Mouse (Mus musculus): ENCODE measurements around the gene Smyd3.

The Smyd3 gene

GRCm38 (mm10) chr1:179467970-179468369 is 49.9 kb downstream of the Smyd3 start:
- ATAC-seq (ENCODE audit: insufficient number of reproducible peaks, low FRiP score, low TSS enrichment) = no peak

DNA sequence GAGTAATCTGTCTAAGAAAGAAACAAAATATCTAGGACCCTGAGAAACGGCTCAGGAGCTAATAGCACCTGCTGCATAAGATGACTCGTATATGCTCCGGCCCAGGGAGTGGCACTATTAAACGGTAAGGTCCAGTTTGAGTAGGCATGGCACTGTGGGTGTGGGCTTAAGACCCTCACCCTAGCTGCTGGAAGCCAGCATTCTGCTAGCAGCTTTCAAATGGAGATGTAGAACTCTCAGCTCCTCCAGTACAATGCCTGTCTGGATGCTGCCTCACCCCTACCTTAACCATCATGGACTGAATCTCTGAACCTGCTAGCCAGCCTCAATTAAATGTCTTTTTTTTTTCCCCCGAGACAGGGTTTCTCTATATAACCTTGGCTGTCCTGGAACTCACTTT is 55.5 kb downstream of the Smyd3 start:
- no peak for ATAC-seq (ENCODE audit: insufficient number of reproducible peaks, low FRiP score, low TSS enrichment)

DNA sequence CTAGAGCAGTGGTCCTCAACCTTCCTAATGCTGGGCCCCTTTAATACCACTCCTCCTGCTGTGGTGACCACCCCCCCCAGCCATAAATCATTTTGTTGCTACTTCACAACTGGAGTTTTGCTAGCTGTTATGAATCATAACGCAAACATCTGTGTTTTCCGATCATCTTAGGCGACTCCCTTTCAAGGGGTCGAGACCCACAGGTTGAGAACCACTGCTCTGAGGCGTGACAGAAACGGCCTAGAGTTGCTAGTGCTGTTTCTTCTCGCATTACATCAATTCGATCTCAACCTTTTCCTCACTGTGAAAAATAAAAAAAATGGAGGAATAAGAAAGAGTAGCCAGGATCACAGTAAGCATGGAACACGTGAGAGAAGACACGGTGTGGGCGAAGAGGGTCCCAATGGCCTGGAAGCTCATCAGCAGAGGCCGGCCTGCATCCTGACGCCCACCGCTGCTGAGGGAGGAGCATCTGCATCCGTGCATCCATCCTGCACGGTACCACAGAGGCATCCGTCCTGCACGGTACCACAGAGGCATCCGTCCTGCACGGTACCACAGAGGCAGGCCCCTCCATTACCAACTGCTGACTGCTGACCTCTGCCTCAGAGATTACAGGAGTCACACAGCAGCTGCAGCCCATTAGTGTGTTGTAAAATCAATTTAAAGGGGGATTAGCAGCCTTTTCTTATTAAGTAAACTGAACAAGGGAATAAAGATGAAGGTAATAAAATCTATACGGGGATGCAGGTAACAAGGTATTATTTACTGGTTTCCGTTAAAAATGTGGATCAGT is 56.6 kb downstream of the Smyd3 start:
- ATAC-seq (ENCODE audit: insufficient number of reproducible peaks, low FRiP score, low TSS enrichment) = no peak

DNA sequence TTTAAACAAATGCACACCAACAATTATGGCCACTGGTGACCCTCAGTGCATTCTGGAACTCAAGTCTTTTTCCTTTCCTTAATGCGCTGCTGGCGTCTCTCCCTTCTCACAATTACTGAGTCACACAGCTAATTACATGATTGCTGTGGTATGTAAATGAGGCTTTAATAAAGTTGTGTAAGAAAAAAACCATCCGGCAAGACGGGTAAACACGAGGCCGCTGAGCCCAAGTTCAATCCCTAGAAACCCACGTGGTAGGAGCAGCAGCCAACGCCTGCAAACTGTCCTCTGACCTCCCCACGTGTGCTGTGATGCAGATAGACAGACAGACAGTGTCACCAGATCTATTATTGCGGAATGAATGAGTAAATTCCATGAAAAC is 58.9 kb downstream of the Smyd3 start:
- ATAC-seq (ENCODE audit: insufficient number of reproducible peaks, low FRiP score, low TSS enrichment) = no peak

DNA sequence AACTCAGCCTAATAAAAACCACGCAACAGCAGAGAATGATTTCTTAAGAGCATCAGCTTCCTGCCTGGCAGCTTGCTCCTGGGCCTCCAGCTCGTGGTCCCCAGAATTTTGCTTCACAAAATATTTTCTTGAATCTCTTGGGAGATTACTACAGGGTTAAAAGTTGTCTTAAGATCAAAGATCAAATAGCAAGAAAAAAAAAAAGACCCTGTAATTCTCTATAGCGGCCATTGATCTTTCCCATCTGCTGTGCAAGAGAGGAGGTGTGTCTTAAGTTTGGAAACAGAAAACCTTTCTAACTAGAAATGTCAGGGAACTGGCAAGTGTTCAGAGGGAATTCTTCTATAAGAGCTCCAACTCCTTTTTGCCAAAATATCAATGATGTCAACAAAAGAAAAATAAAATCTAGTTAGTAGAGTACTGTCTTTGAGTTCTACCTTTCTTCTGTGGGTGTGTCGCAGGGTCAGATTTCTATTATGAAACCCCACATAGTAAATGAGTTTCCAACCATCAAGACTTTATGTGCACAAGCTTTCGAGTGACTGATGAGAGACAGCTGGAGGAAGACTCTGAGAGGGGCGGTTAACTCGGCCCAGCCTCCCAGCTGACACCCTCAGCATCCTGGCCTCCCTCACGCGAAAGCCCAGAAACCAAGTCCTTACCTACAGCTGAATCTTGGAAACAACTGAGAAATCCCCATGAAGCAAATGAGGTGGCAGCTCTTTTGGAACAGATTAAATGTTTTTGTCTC is 59.4 kb downstream of the Smyd3 start:
- ATAC-seq (ENCODE audit: insufficient number of reproducible peaks, low FRiP score, low TSS enrichment) = no peak

DNA sequence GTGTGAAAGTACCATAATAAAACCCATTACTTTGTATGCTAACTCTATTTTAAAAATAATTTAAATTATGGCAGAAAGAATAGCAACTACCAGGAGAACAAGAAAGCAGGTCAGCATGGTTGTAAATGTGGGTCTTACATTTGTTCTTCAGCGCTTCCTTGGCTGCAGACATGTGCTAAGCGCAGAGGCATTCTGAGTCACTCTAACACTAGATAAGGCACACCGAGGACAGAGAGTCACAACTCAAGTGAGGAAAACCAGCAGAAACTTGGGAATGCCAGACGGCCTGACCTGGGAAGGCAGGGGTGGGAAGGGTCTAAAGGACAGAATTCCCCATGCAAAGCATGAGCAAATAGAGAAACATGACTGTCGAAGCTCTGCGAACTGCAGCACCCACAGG is 63.2 kb downstream of the Smyd3 start:
- no peak for ATAC-seq (ENCODE audit: insufficient number of reproducible peaks, low FRiP score, low TSS enrichment)

- no peak for ATAC-seq (ENCODE audit: insufficient number of reproducible peaks, low FRiP score, low TSS enrichment)
Observed at GRCm38 (mm10) chr1:179451211-179451610, 66.6 kb downstream of the Smyd3 start.

DNA sequence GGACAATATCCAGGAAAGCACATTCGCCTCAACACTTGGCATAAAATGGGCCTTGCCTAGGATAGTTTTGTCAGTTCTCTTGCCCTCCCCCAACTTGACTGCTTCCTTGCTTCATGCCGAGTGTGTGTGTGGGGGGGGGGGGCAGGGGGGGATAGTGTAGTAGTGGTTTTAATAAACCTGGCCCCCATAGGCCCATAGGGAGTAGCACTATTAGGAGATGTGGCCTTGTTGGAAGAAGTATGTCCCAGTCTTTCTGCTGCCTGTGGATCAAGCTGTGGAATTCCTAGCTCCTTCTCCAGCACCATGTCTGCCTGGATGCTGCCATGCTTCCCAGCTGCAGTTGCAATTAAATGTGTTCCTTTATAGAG is 71.0 kb downstream of the Smyd3 start:
- no peak for ATAC-seq (ENCODE audit: insufficient number of reproducible peaks, low FRiP score, low TSS enrichment)

DNA sequence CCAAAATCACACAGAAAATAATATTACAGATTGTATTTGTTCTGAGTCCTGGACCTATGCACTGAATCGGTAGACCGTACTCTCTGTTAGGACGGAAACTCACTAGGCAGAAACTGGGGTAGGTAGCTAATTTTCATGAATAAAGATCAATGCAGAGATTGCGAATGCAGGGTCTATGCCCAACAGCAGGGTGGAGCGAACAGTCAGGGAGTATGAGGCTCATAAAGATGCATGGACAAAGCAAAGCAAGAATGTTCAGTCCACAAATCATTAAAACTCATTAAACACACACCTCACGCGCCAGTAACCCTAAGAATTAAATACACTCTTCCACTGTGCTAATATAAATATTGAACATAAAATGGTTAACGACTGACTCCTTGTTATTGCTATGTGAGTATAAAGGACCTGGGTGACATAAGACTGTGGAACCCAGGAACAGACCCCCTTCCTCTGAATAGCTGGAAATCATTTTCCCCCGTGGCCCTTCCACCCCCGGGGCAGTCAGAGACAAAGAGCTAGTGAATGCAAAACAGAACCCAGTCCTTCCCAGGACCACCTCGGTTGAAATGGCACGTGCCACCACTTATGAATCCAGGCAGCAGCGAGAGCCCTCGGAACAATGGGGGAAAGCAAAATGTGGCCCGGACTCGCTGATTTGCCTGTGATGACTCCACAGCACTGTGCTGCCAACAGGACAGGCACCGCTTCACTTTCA is 71.6 kb downstream of the Smyd3 start:
- ATAC-seq (ENCODE audit: insufficient number of reproducible peaks, low FRiP score, low TSS enrichment) = no peak

- no peak for ATAC-seq (ENCODE audit: insufficient number of reproducible peaks, low FRiP score, low TSS enrichment)
Observed at GRCm38 (mm10) chr1:179443835-179444234, 74.0 kb downstream of the Smyd3 start.

- no peak for ATAC-seq (ENCODE audit: insufficient number of reproducible peaks, low FRiP score, low TSS enrichment)
Observed at GRCm38 (mm10) chr1:179443423-179443822, 74.4 kb downstream of the Smyd3 start.

DNA sequence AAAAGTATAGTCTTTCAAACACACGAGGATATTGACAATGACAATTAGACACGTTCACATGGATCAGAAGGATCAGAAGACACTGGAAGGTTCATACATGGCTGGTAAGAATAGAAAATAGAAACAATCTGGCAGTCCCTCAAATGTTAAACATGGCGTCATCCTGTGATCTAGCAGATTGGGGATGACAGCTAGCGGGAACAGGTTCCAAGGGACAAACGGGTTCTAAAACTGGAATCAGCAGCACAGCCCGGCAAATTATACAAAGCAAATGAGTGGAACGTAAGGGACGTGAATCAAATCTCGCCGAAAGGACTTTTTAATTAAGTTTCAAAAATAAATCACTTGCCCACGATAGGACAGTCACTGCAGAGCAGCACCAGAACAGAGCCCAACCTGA is 81.2 kb downstream of the Smyd3 start:
- peak; percentile 60; the same call in 1 of the 2 replicates for ATAC-seq (ENCODE audit: insufficient number of reproducible peaks, low FRiP score, low TSS enrichment)

DNA sequence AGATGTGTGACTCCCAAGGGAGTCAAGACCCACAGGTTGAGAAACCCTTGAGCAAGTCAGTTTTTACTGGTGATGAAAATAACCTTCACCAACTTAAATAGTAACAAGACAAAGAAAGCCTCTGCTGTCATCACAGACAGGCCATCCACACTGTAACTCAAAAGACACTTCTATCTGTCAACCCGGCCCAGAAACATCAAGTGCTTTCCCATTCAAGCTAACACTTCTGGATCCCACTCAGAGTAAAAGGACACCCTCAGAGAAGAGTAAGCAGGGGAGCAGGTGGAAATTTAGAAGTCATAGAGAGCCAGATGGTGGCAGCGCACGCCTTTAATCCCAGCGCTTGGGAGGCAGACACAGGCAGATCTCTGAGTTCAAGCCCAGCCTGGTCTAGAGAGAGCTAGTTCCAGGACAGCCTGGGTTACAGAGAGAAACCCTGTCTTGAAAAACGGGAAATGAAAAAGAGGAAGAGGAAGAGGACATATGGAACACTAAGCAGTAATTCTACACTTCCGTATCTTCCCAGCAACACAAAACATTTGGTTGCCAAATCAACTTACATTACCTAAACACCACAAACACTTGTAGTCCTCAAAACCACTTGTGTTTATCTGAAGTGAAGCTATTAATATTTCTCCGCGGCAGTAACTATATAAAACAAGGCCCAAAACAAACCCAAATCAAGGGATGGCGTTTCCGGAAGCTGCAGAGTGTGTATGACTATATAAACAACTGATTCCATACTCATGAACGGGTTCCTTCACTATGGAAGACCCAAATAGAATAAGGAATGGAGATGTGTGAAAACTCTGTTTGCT is 83.2 kb downstream of the Smyd3 start:
- ATAC-seq (ENCODE audit: insufficient number of reproducible peaks, low FRiP score, low TSS enrichment) = no peak

DNA sequence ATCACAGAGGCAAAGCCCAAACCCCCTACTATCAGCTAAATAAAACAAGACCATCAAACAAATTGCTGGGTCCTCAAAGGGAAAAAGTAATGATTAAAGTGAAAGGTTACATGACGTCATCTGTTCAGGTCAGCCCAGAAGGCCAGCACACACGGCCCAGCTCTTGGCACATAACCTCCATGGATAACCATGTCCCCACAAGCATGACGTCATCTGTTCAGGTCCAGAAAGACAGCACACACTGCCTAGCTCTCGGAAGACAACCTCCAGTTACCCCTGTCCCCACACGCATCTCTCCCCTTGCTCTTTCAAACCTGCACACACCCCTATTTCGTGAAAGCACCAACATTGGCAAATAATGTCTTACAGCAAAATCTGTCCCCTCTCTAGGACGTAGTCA is 84.0 kb downstream of the Smyd3 start:
- 0 out of 2 replicates have a peak, but pooled peaks have one; percentile 29 for ATAC-seq (ENCODE audit: insufficient number of reproducible peaks, low FRiP score, low TSS enrichment)

GRCm38 (mm10) chr1:179433355-179433754 is 84.5 kb downstream of the Smyd3 start:
- ATAC-seq (ENCODE audit: insufficient number of reproducible peaks, low FRiP score, low TSS enrichment) = 0 out of 2 replicates have a peak, but pooled peaks have one; percentile 56

GRCm38 (mm10) chr1:179430077-179430476 is 87.8 kb downstream of the Smyd3 start:
- ATAC-seq (ENCODE audit: insufficient number of reproducible peaks, low FRiP score, low TSS enrichment) = no peak

DNA sequence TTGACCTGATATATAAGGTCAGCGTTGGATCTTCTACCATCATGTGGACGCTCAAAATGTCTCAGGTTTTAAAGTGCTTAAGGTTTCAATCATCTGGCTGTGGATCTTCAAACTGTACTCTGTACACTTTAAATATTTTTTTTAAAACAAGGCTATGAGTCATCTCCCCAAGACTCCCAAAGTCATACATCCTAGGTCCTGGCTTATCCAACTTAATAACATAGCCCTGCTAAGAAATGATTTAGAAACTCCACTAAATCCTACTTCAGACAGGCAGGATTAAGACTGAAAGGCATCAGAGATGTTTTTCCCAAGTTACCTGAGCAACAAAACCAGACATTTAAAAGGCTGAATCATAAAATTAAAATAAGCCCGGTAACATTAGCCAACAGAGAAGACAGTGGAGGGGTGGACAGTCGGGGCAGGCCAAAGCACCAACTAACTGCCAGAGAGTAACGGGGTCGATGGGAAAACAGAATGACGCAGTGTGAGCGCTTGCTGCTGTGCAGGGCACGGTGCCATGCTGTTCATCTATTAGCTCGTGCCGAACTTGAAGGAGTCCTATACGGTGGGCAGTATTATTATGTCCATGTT is 92.9 kb downstream of the Smyd3 start:
- ATAC-seq (ENCODE audit: insufficient number of reproducible peaks, low FRiP score, low TSS enrichment) = no peak

- ATAC-seq (ENCODE audit: insufficient number of reproducible peaks, low FRiP score, low TSS enrichment) = no peak
Observed at GRCm38 (mm10) chr1:179419091-179419490, 98.8 kb downstream of the Smyd3 start.

GRCm38 (mm10) chr1:179408086-179408485 is 109.8 kb downstream of the Smyd3 start:
- ATAC-seq (ENCODE audit: insufficient number of reproducible peaks, low FRiP score, low TSS enrichment) = no peak

GRCm38 (mm10) chr1:179400835-179401234 is 117.0 kb downstream of the Smyd3 start:
- no peak for ATAC-seq (ENCODE audit: insufficient number of reproducible peaks, low FRiP score, low TSS enrichment)
